Mouse (Mus musculus) liver, embryonic 12.5 days (tissue): ENCODE measurements around the gene Alox8. TPM values are rescaled to one million over a fixed set of nuclear protein-coding genes. Genes with fewer than 3 reads are reported as not detected.

Experiments
- ATAC-seq: fragments of 200-750 bp; cut with Nextera tagmentation; 2 replicates; pipeline ENCODE4 v1.8.0; 2017; ENCODE audit warnings: moderate number of reproducible peaks, mild to moderate bottlenecking, moderate library complexity
- H3K27ac ChIP-seq: fragments of 300-500 bp; sonication (generic); 2 replicates; pipeline ENCODE4 v1.5.1; 2016; ENCODE audit warnings: mild to moderate bottlenecking
- H3K27me3 ChIP-seq: fragments of 300-500 bp; sonication (generic); replicated peaks from 2 replicates; pipeline ENCODE4 v1.6.1; 2016; ENCODE audit warnings: mild to moderate bottlenecking, moderate library complexity
- H3K36me3 ChIP-seq: fragments of 300-500 bp; sonication (generic); 2 replicates; pipeline ENCODE4 v1.6.1; 2016; ENCODE audit warnings: mild to moderate bottlenecking, moderate library complexity
- H3K4me1 ChIP-seq: fragments of 300-500 bp; sonication (generic); 2 replicates; pipeline ENCODE4 v1.6.1; 2016
- H3K4me2 ChIP-seq: fragments of 300-500 bp; sonication (generic); 2 replicates; pipeline ENCODE4 v1.6.1; 2016; ENCODE audit warnings: mild to moderate bottlenecking, moderate library complexity
- H3K4me3 ChIP-seq: fragments of 300-500 bp; sonication (generic); 2 replicates; pipeline ENCODE4 v1.5.1; 2016; ENCODE audit warnings: mild to moderate bottlenecking, moderate library complexity
- H3K9ac ChIP-seq: fragments of 300-500 bp; sonication (generic); 2 replicates; pipeline ENCODE4 v1.6.1; 2016; ENCODE audit warnings: mild to moderate bottlenecking, moderate library complexity
- H3K9me3 ChIP-seq: fragments of 300-500 bp; sonication (generic); replicated peaks from 2 replicates; pipeline ENCODE4 v1.6.1; 2016; ENCODE audit warnings: mild to moderate bottlenecking, moderate library complexity
- WGBS: fragments of 180-500 bp; shearing (Covaris S2); methylation state at CpG from one replicate; pipeline ENCODE4 v1.1.7; 2016; ENCODE audit not compliant: insufficient replicate concordance; 5-methylcytosine and 5-hydroxymethylcytosine counted together
- polyA plus RNA-seq: library from polyadenylated mRNA; unstranded; fragments of >200 nt; fragmentation: Nextera tagmentation; extraction: Ambion mirVana; gene quantifications from 2 replicates; pipeline ENCODE4 v1.2.1, GENCODE M21; 2016

Gene Alox8
- polyA plus RNA-seq, 1 experiment from 2014 or later, result not detected

DNA sequence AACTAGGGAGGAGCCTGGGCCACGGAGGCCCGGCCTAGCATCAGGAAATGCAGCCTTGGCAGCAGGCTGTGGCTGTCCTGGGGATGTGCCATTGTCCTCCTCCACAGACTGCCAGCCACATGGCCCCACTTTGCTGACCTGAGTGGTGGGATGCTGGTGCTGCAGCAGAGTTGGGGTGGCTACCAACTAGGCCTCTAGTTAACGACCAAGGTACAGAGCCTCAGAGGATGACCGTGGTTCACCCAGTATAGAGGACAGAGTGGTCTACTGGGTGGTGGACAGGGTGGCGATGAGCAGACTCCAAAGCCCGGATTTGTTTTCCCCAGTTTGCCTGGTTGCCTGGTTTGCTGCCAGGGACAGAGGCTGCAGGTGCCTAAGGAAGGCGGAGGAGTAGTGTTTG lies 22.9 kb downstream of the Alox8 start:
- no peak for ATAC-seq
- Histone ChIP-seq H3K4me3 (no peak overlapping the region), H3K4me1 (no peaks in the 10 kb centered on the region), H3K9me3 (no peaks in the 10 kb centered on the region), H3K27ac (no peak overlapping the region), H3K4me2 (no peak overlapping the region), H3K27me3 (peaks cover 17% of the 10 kb centered on the region), H3K36me3 (no peaks in the 10 kb centered on the region), H3K9ac (no peak overlapping the region)
- 72% methylated on average over 7 of the region's 7 CpGs for WGBS

DNA sequence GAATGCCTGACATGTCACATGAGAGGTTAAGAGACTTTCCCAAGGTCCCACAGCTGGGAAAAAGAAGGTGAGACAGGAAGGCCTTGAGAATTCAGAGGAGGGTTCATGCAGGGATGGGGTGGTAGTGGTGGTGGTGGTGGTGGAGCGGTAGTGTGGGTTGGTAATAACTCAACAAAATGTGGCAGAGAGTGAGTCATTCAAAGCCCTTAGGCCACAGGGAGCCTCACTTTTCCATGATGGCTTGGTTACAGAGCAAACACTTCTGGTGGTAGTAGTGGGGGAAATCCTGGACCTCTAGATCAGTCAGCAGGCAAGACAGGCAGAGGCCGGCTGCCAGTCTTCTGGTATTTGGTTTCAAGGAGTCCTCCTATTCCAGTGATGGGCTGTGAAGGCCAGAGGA lies 25.0 kb downstream of the Alox8 start:
- WGBS, result 76% methylated on average over 2 of the region's 2 CpGs
- H3K27me3 ChIP-seq, result peaks cover 18% of the 10 kb centered on the region
- H3K36me3 ChIP-seq, result no peaks in the 10 kb centered on the region
- no peak for ATAC-seq
- H3K4me1 ChIP-seq, result no peaks in the 10 kb centered on the region
- no peaks in the 10 kb centered on the region for H3K9me3 ChIP-seq
- no peak overlapping the region for H3K4me3 ChIP-seq
- no peak overlapping the region for H3K9ac ChIP-seq
- H3K27ac ChIP-seq, result no peak overlapping the region
- no peak overlapping the region for H3K4me2 ChIP-seq

- H3K4me3 ChIP-seq, result no peak overlapping the region
Measured at GRCm38 (mm10) chr11:69171626-69172025, 26.0 kb downstream of the Alox8 start.

DNA sequence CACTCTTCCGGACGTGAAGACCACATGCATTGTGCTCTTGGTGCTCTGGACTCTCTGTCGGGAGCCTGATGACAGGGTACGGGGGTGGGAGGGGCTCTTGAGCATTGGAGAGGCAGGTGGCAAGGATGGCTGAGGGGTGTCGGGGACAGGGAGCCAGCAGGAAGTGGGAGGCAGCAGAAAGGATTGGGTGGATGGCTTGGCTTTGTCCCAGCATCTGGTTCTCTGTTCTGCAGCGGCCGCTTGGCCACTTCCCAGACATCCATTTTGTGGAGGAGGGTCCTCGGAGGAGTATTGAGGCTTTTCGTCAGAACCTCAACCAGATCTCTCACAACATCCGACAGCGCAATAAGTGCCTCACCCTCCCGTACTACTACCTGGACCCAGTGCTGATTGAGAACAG lies 28.3 kb downstream of the Alox8 start:
- Histone ChIP-seq H3K4me1 (no peaks in the 10 kb centered on the region), H3K9ac (no peak overlapping the region), H3K4me3 (no peak overlapping the region), H3K4me2 (no peak overlapping the region), H3K36me3 (no peaks in the 10 kb centered on the region), H3K27ac (no peak overlapping the region), H3K9me3 (no peaks in the 10 kb centered on the region), H3K27me3 (peaks cover 35% of the 10 kb centered on the region)
- 70% methylated on average over 12 of the region's 12 CpGs for WGBS
- ATAC-seq, result no peak

More at GRCm38 (mm10) chr11:69171626-69172025, 26.0 kb downstream of the Alox8 start:
- no peak overlapping the region for H3K4me2 ChIP-seq
- peaks cover 16% of the 10 kb centered on the region for H3K27me3 ChIP-seq
- H3K9me3 ChIP-seq, result no peaks in the 10 kb centered on the region
- no peaks in the 10 kb centered on the region for H3K36me3 ChIP-seq
- 25% methylated on average over 7 of the region's 7 CpGs for WGBS
- no peak for ATAC-seq
- H3K9ac ChIP-seq, result no peak overlapping the region
- no peak overlapping the region for H3K27ac ChIP-seq
- no peaks in the 10 kb centered on the region for H3K4me1 ChIP-seq

DNA sequence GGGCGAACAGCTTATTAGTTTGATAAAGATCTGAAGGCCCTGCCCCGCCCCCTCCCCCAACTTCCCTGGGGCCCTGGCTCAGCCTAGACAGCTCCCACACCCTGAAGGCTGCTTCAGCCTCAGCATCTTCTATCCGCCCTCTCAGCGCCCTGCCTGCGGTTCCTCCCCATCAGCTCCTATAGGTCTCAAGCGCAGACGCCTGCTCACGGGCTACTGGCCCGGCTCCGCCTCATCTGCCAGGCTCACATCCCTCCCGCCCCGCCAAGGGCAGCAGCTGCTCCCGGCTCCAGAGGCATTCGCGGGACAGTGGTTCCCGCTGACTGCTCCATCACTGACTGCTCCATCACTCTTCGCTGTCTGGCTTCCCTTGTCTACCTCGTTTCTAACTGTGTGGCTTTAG lies 40.8 kb downstream of the Alox8 start, which contains the start of gene Alox12b:
Gene Alox12b (plus strand): TSS at position 190 of the 400 bp plus-strand sequence.
- Histone ChIP-seq H3K4me1 (peaks cover 12% of the 10 kb centered on the region), H3K27ac (no peak within 1 kb of the TSS), H3K27me3 (peaks cover 71% of the 10 kb centered on the region), H3K36me3 (no peaks in the 10 kb centered on the region), H3K9ac (0 out of 2 replicates have a peak within 1 kb of the TSS, but pooled peaks have one; percentile 25), H3K9me3 (no peaks in the 10 kb centered on the region), H3K4me2 (0 out of 2 replicates have a peak within 1 kb of the TSS, but pooled peaks have one; percentile 1), H3K4me3 (no peak within 1 kb of the TSS)
- ATAC-seq, result no peak
- 9% methylated on average over 18 of the region's 18 CpGs for WGBS

- no peak overlapping the region for H3K27ac ChIP-seq
- H3K9ac ChIP-seq, result no peak overlapping the region
- no peaks in the 10 kb centered on the region for H3K9me3 ChIP-seq
- H3K27me3 ChIP-seq, result peaks cover 78% of the 10 kb centered on the region
- 0% methylated on average over 1 of the region's 1 CpGs for WGBS
- H3K4me2 ChIP-seq, result no peak overlapping the region
- no peak for ATAC-seq
- H3K36me3 ChIP-seq, result no peaks in the 10 kb centered on the region
- H3K4me1 ChIP-seq, result peaks cover 12% of the 10 kb centered on the region
- H3K4me3 ChIP-seq, result no peak overlapping the region
Measured at GRCm38 (mm10) chr11:69155351-69155750, 42.3 kb downstream of the Alox8 start.

DNA sequence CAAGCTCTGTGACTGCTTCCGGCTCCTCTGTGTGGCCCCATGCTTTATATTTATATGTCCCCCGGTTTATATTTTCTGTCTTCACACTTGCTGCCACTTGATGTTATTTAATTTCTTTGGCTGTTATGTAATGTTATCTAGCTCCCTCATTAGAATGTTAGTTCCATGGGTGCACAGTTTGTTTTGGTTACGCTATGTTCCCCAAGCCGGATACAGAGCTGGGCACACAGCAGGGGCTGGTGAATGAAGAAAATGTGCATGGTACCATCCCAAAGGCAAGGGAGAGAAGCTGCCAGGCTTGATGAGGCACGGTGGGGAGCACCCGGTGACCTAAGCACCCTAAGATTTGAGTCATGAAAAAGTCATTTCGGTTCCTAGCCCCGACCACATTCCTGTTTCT lies 43.8 kb downstream of the Alox8 start:
- H3K9ac ChIP-seq, result no peak overlapping the region
- 73% methylated on average over 8 of the region's 8 CpGs for WGBS
- H3K36me3 ChIP-seq, result no peaks in the 10 kb centered on the region
- H3K27me3 ChIP-seq, result peaks cover 77% of the 10 kb centered on the region
- ATAC-seq, result no peak
- H3K27ac ChIP-seq, result no peak overlapping the region
- no peaks in the 10 kb centered on the region for H3K9me3 ChIP-seq
- no peak overlapping the region for H3K4me3 ChIP-seq
- H3K4me2 ChIP-seq, result no peak overlapping the region
- peaks cover 12% of the 10 kb centered on the region for H3K4me1 ChIP-seq

GRCm38 (mm10) chr11:69151004-69151403 lies 46.6 kb downstream of the Alox8 start:
- 52% methylated on average over 6 of the region's 6 CpGs for WGBS
- H3K4me1 ChIP-seq, result peaks cover 7% of the 10 kb centered on the region; the same call in 1 of the 2 replicates
- 0 out of 2 replicates have a peak overlapping the region, but pooled peaks have one; percentile 30 for H3K4me2 ChIP-seq
- peaks cover 53% of the 10 kb centered on the region for H3K27me3 ChIP-seq
- H3K4me3 ChIP-seq, result no peak overlapping the region
- no peak overlapping the region for H3K27ac ChIP-seq
- no peaks in the 10 kb centered on the region for H3K36me3 ChIP-seq
- H3K9ac ChIP-seq, result no peak overlapping the region
- H3K9me3 ChIP-seq, result no peaks in the 10 kb centered on the region
- ATAC-seq, result no peak

DNA sequence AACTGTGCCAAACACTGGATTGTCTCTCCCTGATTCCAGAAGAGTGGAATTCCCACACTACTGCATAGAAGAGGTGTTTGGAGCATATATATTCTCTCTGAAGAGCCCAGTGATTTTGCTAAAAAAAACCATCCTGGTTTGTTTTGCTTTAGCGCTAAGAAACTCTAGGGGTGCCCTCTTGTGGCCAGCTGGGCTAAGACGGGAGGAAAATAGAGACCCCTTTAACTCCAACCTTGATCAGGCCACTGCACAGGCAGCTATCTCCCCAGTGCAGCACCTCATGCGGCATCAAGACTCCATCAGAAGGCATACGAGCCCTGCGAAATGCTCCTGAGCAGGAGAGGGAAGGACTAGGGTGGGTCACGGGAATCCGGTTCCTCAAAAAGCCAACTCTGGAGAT lies 47.2 kb downstream of the Alox8 start:
- under 1% methylated on average over 7 of the region's 7 CpGs for WGBS
- no peaks in the 10 kb centered on the region for H3K36me3 ChIP-seq
- no peak for ATAC-seq
- peak overlapping the region; percentile 30; the same call in 1 of the 2 replicates for H3K4me2 ChIP-seq
- no peak overlapping the region for H3K4me3 ChIP-seq
- no peak overlapping the region for H3K9ac ChIP-seq
- peaks cover 4% of the 10 kb centered on the region; the same call in 1 of the 2 replicates for H3K4me1 ChIP-seq
- no peak overlapping the region for H3K27ac ChIP-seq
- no peaks in the 10 kb centered on the region for H3K9me3 ChIP-seq
- H3K27me3 ChIP-seq, result peaks cover 50% of the 10 kb centered on the region

DNA sequence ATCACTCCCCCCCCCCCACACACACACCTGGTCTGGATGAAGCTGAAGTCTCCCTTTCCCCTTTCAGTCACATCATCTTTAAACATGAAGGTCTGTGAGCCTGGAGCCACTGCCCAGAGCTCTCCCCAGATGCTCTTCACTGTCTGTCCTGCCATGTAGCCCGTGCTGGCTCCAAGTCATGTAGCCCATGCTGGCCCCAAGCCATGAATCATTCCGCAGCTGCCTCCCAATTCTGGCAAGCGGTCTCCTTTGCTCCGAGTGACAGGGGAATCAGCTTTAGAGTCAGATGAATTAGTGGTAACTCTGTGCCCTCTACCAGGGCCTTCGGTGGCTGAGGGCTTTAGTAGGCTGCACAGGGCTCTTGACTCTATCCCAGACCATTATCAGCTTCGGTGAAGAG lies 47.9 kb downstream of the Alox8 start:
- Histone ChIP-seq H3K4me1 (no peaks in the 10 kb centered on the region), H3K9ac (no peak overlapping the region), H3K36me3 (no peaks in the 10 kb centered on the region), H3K27ac (no peak overlapping the region), H3K4me3 (no peak overlapping the region), H3K9me3 (no peaks in the 10 kb centered on the region), H3K4me2 (no peak overlapping the region), H3K27me3 (peaks cover 44% of the 10 kb centered on the region)
- 63% methylated on average over 6 of the region's 6 CpGs for WGBS
- ATAC-seq, result no peak

GRCm38 (mm10) chr11:69148451-69148960 lies 49.1 kb downstream of the Alox8 start:
- no peaks in the 10 kb centered on the region for H3K36me3 ChIP-seq
- no peak overlapping the region for H3K9ac ChIP-seq
- H3K27me3 ChIP-seq, result peaks cover 35% of the 10 kb centered on the region
- 77% methylated on average over 5 of the region's 5 CpGs for WGBS
- no peak overlapping the region for H3K4me3 ChIP-seq
- H3K4me2 ChIP-seq, result no peak overlapping the region
- H3K9me3 ChIP-seq, result no peaks in the 10 kb centered on the region
- H3K27ac ChIP-seq, result no peak overlapping the region
- ATAC-seq, result no peak
- no peaks in the 10 kb centered on the region for H3K4me1 ChIP-seq

DNA sequence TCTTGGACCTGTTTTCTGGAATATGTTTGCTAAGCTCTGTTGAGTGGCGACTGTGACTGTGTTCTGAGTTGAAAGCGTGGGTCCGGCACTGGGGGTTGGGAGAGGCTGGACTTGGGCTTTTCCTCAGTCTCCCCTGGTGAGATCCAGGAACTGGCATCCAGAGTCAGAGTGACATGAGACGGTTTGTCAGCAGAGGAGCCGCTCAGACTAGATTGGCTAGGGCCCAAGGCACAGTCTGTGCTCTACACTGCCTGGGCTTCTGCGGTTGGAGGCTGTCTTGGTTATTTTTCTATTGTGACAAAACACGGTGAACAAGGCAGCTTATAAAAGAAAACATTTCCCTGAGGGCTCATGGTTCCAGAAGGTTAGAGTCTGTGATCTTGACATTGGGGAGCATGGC lies 50.1 kb downstream of the Alox8 start:
- Histone ChIP-seq H3K4me2 (no peak overlapping the region), H3K27ac (no peak overlapping the region), H3K9me3 (no peaks in the 10 kb centered on the region), H3K27me3 (peaks cover 33% of the 10 kb centered on the region), H3K36me3 (no peaks in the 10 kb centered on the region), H3K4me1 (no peaks in the 10 kb centered on the region), H3K4me3 (no peak overlapping the region), H3K9ac (no peak overlapping the region)
- ATAC-seq, result no peak
- WGBS, result 74% methylated on average over 7 of the region's 7 CpGs

- no peak overlapping the region for H3K27ac ChIP-seq
- WGBS, result 68% methylated on average over 6 of the region's 6 CpGs
- H3K36me3 ChIP-seq, result no peaks in the 10 kb centered on the region
Measured at GRCm38 (mm10) chr11:69135361-69135760, 62.3 kb downstream of the Alox8 start.

More at GRCm38 (mm10) chr11:69135361-69135760, 62.3 kb downstream of the Alox8 start:
- Histone ChIP-seq H3K9me3 (no peaks in the 10 kb centered on the region), H3K4me3 (no peak overlapping the region), H3K4me1 (peaks cover 14% of the 10 kb centered on the region), H3K9ac (no peak overlapping the region), H3K4me2 (no peak overlapping the region), H3K27me3 (peaks cover 38% of the 10 kb centered on the region)
- no peak for ATAC-seq
